Mouse (Mus musculus): Measurements from ENCODE around the gene Klhdc8b. TPM values are rescaled to one million over a fixed set of nuclear protein-coding genes. Genes with fewer than 3 reads are reported as not detected.

The Klhdc8b gene
- polyA plus RNA-seq, 1 experiment from 2014 or later = 62.2 TPM

DNA sequence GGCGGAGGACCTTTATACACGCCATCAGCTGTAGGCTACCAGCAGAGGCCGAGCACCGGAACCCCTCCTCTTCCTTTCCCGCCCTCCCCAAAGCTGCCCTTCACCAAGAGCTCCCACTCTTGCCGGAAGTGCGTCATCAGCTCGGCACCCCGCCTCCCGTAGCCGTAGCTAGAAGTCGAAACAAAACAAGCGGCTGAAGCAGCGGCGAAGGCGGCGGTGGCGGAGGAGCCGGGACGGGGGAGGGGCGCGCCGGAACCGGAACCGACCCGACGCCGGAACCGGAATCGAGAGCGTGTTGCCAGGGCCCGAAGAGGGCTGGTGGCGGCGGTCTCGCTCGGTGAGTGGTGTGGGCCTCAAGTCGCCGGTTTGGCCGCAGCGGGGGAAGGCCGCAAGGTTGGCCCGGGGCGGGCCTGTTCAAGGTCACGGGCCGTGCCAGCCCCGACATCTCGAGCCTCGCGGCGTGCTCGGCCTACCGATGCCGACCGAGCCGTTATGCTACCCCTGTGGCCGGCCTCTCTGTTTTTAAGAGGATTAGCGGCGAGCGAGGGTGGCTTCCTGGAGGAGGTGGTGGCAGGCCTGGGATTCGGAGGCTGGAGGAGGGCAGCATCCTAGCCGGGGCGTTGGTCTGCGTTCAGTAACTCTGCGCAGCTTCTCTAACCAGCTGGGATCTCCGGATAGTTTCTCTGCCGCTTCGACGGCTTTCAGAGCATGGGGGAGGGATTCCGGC, 29.3 kb upstream of the Klhdc8b start, which contains the start of gene Usp19:
Usp19 (plus strand) TSS at position 44 of the 727 bp plus-strand sequence.
- Histone ChIP-seq H3K27me3 (no peaks in the 10 kb centered on the region), H3K9ac (replicated peaks) (peak within 1 kb of the TSS; percentile 89), H3K4me1 (peaks cover 20% of the 10 kb centered on the region), H3K27ac (replicated peaks) (peak within 1 kb of the TSS; percentile 94), H3K4me3 (peak within 1 kb of the TSS; percentile 80), H3K4me2 (replicated peaks) (peak within 1 kb of the TSS; percentile 63), H3K9me3 (no peaks in the 10 kb centered on the region), H3K36me3 (peaks cover 34% of the 10 kb centered on the region)
- peak; percentile 96 for ATAC-seq (replicated peaks)
- WGBS = under 1% methylated on average over 68 of the region's 69 CpGs

GRCm38 (mm10) chr9:108489702-108490558, 28.5 kb upstream of the Klhdc8b start:
- WGBS = 66% methylated on average over 26 of the region's 26 CpGs
- Histone ChIP-seq H3K4me1 (peaks cover 20% of the 10 kb centered on the region), H3K36me3 (peaks cover 26% of the 10 kb centered on the region), H3K9ac (replicated peaks) (peak overlapping the region; percentile 89), H3K4me2 (replicated peaks) (peak overlapping the region; percentile 63), H3K27me3 (no peaks in the 10 kb centered on the region), H3K9me3 (no peaks in the 10 kb centered on the region), H3K4me3 (peak overlapping the region; percentile 80), H3K27ac (replicated peaks) (peak overlapping the region; percentile 94)
- ATAC-seq (replicated peaks) = peak; percentile 36

GRCm38 (mm10) chr9:108489215-108489614, 27.8 kb upstream of the Klhdc8b start:
- Histone ChIP-seq H3K9ac (replicated peaks) (no peak overlapping the region), H3K4me1 (peaks cover 20% of the 10 kb centered on the region), H3K27me3 (no peaks in the 10 kb centered on the region), H3K4me2 (replicated peaks) (no peak overlapping the region), H3K9me3 (no peaks in the 10 kb centered on the region), H3K4me3 (no peak overlapping the region), H3K36me3 (peaks cover 19% of the 10 kb centered on the region), H3K27ac (replicated peaks) (peak overlapping the region; percentile 94)
- 96% methylated on average over 20 of the region's 20 CpGs for WGBS
- no peak for ATAC-seq (replicated peaks)

DNA sequence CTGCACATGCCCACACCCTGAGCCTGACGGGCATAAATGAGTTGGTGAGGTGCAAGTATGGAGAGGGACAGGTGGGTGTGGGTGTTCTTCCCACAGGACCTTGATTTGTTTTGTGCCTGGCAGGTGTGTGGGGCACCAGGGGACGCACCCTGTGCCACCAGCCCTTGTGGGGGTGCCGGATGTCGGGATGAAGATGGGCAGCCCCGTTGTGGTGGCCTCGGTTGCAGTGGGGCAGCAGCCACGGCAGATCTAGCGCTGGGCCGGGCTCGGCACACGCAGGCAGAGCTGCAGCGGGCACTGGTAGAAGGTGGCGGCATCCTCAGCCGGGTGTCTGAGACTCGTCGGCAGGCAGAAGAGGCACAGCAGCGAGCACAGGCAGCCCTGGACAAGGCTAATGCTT, 27.0 kb upstream of the Klhdc8b start:
- no peaks in the 10 kb centered on the region for H3K27me3 ChIP-seq
- ATAC-seq (replicated peaks) = no peak
- H3K4me3 ChIP-seq = no peak overlapping the region
- no peak overlapping the region for H3K9ac ChIP-seq (replicated peaks)
- H3K4me1 ChIP-seq = peaks cover 20% of the 10 kb centered on the region
- no peak overlapping the region for H3K27ac ChIP-seq (replicated peaks)
- H3K9me3 ChIP-seq = no peaks in the 10 kb centered on the region
- H3K36me3 ChIP-seq = peaks cover 11% of the 10 kb centered on the region
- H3K4me2 ChIP-seq (replicated peaks) = no peak overlapping the region
- 94% methylated on average over 17 of the region's 17 CpGs for WGBS

DNA sequence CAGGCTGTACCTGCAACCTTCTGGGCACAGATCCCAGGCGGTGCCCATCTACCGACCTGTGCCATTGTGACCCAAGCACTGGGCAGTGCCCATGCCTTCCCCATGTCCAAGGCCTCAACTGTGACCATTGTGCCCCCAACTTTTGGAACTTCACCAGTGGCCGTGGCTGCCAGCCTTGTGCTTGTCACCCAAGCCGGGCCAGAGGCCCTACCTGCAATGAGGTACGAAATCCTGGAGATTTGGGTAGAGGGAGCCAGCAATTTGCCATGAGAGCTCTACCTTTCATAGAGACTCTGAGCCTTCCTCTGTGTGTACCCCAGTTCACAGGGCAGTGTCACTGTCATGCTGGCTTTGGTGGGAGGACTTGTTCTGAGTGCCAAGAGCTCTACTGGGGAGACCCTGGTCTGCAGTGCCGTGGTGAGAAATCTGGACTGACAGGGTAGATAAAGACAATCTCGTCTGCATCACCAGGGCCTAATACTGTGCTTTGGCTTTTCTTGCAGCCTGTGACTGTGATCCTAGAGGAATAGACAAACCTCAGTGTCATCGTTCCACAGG, 25.7 kb upstream of the Klhdc8b start:
- ATAC-seq (replicated peaks) = no peak
- Histone ChIP-seq H3K9ac (replicated peaks) (no peak overlapping the region), H3K4me2 (replicated peaks) (no peak overlapping the region), H3K4me3 (no peak overlapping the region), H3K27me3 (no peaks in the 10 kb centered on the region), H3K27ac (replicated peaks) (no peak overlapping the region), H3K9me3 (no peaks in the 10 kb centered on the region), H3K4me1 (peaks cover 15% of the 10 kb centered on the region), H3K36me3 (no peaks in the 10 kb centered on the region)
- WGBS = 97% methylated on average over 8 of the region's 8 CpGs

- Histone ChIP-seq H3K27me3 (no peaks in the 10 kb centered on the region), H3K9me3 (no peaks in the 10 kb centered on the region), H3K4me2 (replicated peaks) (no peak overlapping the region), H3K4me3 (no peak overlapping the region), H3K27ac (replicated peaks) (no peak overlapping the region), H3K36me3 (no peaks in the 10 kb centered on the region), H3K9ac (replicated peaks) (no peak overlapping the region), H3K4me1 (peaks cover 6% of the 10 kb centered on the region)
- WGBS = 95% methylated on average over 19 of the region's 19 CpGs
- no peak for ATAC-seq (replicated peaks)
Observed at GRCm38 (mm10) chr9:108485301-108485875, 24.0 kb upstream of the Klhdc8b start.

- WGBS = 97% methylated on average over 15 of the region's 15 CpGs
- ATAC-seq (replicated peaks) = no peak
Observed at GRCm38 (mm10) chr9:108484021-108484420, 22.6 kb upstream of the Klhdc8b start.

DNA sequence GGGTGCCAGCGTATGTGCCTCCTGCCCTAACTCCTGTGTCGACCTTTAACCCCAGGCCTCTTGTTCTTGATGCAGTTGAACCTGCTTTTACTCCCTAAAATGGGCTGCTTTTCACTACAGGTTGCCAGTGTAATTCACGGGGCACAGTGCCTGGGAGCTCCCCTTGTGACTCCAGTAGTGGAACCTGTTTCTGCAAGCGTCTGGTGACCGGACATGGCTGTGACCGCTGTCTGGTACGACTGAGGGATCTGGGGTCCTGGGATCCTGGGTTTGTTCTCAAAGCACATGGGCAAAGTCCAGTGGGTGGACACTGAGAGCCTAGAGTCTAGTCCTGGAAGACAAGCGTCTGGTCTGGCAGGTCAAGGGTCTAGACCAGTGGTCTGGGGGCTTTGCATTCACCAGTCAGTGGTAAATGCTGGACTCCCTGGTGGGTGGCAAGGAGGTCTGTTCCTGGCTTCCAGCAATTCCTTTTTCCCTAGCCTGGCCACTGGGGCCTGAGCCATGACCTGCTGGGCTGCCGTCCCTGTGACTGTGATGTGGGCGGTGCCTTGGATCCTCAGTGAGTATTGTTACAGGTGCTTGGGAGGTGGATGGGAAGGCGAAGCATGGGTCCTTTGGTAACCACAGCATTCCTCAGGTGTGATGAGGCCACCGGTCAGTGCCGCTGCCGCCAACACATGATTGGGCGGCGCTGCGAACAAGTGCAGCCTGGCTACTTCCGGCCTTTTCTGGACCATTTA, 21.8 kb upstream of the Klhdc8b start:
- Histone ChIP-seq H3K27me3 (no peaks in the 10 kb centered on the region), H3K9me3 (no peaks in the 10 kb centered on the region), H3K27ac (replicated peaks) (no peak overlapping the region), H3K4me2 (replicated peaks) (no peak overlapping the region), H3K4me3 (no peak overlapping the region), H3K4me1 (peaks cover 19% of the 10 kb centered on the region), H3K9ac (replicated peaks) (no peak overlapping the region), H3K36me3 (no peaks in the 10 kb centered on the region)
- no peak for ATAC-seq (replicated peaks)
- 95% methylated on average over 18 of the region's 18 CpGs for WGBS

More at GRCm38 (mm10) chr9:108484021-108484420, 22.6 kb upstream of the Klhdc8b start:
- Histone ChIP-seq H3K27ac (replicated peaks) (no peak overlapping the region), H3K9ac (replicated peaks) (no peak overlapping the region), H3K4me1 (peaks cover 13% of the 10 kb centered on the region), H3K4me3 (no peak overlapping the region), H3K9me3 (no peaks in the 10 kb centered on the region), H3K27me3 (no peaks in the 10 kb centered on the region), H3K4me2 (replicated peaks) (no peak overlapping the region), H3K36me3 (no peaks in the 10 kb centered on the region)

DNA sequence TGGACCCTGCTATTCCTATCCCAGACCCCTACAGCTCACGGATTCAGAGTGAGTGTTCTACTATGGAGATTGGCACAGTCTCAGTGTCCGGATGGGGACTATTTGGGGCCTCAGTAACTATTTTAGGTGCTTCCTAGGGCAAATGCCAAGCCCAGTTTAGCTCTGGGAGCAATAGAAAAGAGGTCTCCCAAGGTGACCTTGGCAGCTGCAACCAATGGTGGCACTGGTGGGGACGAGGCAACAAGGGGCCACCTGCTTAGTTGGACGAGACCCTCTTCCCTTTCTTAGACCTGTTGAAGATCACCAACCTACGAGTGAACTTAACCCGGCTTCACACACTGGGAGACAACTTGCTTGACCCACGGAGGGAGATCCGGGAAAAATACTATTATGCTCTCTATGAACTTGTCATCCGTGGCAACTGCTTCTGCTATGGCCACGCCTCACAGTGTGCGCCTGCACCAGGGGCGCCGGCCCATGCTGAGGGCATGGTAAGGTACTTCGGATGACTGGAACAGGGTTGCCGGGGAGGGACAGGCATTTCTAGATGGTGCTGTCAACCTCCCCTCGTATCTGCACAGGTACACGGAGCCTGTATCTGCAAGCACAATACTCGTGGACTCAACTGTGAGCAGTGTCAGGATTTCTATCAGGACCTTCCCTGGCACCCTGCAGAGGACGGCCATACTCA, 20.3 kb upstream of the Klhdc8b start:
- WGBS = 90% methylated on average over 19 of the region's 19 CpGs
- Histone ChIP-seq H3K27ac (replicated peaks) (no peak overlapping the region), H3K27me3 (no peaks in the 10 kb centered on the region), H3K9ac (replicated peaks) (no peak overlapping the region), H3K9me3 (no peaks in the 10 kb centered on the region), H3K4me3 (no peak overlapping the region), H3K4me1 (peaks cover 19% of the 10 kb centered on the region), H3K4me2 (replicated peaks) (no peak overlapping the region), H3K36me3 (no peaks in the 10 kb centered on the region)
- no peak for ATAC-seq (replicated peaks)

GRCm38 (mm10) chr9:108480813-108481519, 19.6 kb upstream of the Klhdc8b start:
- H3K27me3 ChIP-seq = no peaks in the 10 kb centered on the region
- H3K27ac ChIP-seq (replicated peaks) = no peak overlapping the region
- no peaks in the 10 kb centered on the region for H3K9me3 ChIP-seq
- no peak overlapping the region for H3K9ac ChIP-seq (replicated peaks)
- H3K36me3 ChIP-seq = no peaks in the 10 kb centered on the region
- WGBS = 93% methylated on average over 28 of the region's 28 CpGs
- no peak overlapping the region for H3K4me2 ChIP-seq (replicated peaks)
- ATAC-seq (replicated peaks) = no peak
- peaks cover 19% of the 10 kb centered on the region for H3K4me1 ChIP-seq
- no peak overlapping the region for H3K4me3 ChIP-seq

All from forebrain, embryonic 15.5 days (tissue).